Mouse (Mus musculus) adrenal gland, postnatal 25 days (tissue): Measurements from ENCODE around the gene Lexm. TPM values are rescaled to one million over a fixed set of nuclear protein-coding genes. Genes with fewer than 3 reads are reported as not detected.
A peak's percentile ranks its signal among the peaks of the same experiment; 100 is the strongest.

ENCODE experiments used
- DNase-seq: peaks from one replicate; pipeline ENCODE4 v3.0.0; 2021; ENCODE audit warnings: mixed read lengths
- total RNA-seq: library from RNA; stranded (reverse); gene quantifications from 2 replicates; pipeline ENCODE4 v1.2.3, GENCODE M21; 2021

Lexm gene
- total RNA-seq, 1 experiment from 2014 or later, result not detected

DNA sequence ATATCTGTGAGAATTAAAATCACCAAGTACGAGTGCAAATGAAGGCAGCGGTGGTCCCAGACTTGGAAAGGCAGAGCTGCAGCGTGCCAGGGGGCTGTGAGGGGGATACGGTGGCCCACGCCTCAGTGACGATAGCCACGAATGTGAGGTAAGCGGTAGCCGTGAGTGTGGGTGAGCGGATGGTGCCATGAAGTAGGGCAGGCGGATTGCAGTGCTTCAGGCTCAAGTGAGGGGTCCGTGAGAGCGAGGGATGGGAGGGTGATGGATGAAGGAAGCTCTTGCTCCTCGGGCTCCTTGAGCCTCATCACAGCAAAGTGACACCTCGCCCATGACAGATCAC lies 35.2 kb downstream of the Lexm start:
- no peak for DNase-seq

DNA sequence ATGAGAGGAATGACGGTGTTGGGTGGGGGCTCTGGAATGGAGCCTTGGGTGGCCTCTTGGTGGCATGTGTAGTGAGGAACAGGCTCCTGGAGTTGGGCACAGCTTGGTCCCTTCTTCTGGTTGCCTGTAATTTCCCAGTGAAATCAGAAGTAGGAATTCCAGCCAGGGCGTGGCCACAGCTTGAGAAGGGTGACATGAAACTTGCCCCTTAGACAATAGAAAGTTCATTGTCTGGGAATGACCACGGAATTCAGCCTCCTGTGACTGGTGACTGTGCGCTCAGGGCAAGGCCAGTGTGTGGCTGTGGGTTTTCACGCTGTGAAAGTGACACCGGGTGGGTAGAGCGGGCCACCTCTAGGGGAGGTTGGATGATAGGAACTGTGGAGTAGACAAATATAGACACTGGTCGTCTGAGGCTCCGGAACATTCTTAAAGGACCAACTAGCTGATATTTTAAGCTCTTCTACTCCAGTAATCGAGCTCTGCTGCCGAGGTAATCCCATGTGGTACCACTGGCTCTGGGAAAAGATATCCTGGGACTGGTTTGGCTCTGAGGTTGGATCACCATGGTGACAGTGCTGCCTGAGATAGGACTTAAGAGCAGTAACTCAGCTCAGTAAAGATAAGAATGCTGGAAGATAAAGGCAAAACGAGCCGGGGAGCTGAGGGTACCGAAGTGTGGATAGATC lies 35.7 kb downstream of the Lexm start:
- no peak for DNase-seq

DNA sequence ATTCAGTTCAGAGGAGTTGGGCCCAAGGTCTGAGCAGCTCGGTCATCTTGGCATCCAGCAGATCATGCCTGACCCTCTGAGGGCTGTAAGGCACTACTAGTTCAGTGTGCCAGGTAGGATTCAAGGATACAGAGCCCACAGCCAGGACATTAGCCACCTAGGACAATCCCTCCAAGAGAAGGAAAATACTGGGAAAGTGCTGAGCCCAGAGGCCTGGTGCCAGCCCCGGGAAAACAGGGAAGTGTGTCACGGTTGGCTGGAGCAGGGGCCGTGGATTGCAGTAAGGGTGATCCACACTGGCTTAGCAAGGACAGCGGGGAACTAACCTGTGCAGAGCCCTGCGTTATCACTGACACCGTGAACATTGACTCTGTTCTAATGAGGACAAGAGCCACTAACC lies 39.5 kb downstream of the Lexm start:
- DNase-seq, result no peak

DNA sequence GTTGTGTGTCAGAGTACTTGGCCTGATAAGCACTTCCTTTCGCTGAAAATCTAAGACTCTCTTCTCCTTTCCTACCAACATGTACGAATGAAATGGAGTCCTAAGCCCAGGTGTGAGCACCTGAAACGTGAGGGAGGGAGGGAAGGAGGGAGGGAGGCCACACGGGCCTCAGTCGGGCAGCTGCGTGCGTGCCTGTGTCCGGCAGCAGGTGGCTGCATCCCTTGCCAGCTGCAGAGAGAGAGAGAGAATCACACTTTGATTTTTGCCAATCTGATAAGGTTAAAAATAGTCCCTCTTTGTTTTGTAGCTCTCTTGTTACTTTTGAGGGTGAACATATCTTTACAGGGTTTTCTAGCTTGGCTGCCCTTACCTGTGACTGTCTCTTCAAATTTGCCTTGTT lies 42.0 kb downstream of the Lexm start:
- no peak for DNase-seq

GRCm38 (mm10) chr4:106571081-106571724 lies 45.8 kb downstream of the Lexm start:
- no peak for DNase-seq

DNA sequence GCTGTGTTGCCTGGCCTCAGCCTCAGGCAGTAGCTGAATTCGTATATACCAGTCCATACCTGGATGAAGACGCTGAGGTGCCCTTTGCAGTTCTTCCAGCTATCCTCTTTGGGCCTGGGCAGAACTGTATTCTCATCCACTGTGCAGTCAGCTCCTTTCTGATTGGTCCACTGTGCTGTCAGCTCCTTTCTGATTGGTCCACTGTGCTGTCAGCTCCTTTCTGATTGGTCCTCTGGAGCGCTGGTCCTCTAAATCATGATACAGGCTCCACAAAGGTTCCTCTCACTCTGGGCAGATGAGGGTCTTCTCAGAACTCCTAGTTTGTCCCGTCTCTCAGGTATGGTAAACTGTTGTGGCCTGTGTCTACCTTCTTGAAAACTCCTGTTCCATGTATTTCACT lies 47.4 kb downstream of the Lexm start:
- DNase-seq, result no peak

DNA sequence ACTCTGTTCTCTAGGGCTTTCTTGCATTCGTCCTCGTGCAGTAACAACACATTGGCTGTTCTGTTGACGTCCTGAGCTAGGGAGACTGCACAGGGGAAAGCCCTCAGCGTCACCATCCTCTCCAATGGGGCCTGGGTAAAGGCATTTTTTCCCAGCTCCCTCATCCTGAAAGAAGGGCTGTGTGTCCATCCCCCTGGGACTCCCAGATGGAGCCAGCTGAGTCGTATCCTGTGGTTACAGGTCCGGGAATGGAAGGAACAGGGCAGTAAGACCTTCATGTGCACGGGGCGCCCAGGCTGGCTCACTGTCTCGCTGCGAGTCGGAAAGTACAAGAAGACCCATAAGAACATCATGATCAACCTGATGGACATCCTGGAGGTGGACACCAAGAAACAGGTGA lies 52.9 kb downstream of the Lexm start:
- DNase-seq, result no peak

GRCm38 (mm10) chr4:106562837-106563790 lies 53.9 kb downstream of the Lexm start:
- no peak for DNase-seq

DNA sequence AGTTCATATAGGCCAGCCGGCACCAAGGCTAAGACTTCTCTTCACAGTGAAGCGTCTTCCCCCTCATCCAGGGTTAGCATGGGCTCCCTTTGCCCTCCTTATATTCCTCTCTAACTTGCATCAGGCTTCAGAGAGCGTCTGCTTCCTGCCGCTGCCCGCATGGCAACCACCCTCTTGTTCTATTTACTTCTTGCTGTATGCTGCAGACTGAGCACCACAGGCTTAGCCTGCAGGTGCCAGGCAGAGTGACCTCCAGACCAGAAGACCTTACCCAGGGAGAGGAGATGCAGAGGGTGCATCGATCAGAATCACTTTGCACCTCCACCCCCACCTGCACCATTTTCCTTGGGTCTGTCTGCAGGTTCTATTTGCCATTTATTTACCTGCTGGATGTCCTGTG lies 55.0 kb downstream of the Lexm start:
- no peak for DNase-seq

DNA sequence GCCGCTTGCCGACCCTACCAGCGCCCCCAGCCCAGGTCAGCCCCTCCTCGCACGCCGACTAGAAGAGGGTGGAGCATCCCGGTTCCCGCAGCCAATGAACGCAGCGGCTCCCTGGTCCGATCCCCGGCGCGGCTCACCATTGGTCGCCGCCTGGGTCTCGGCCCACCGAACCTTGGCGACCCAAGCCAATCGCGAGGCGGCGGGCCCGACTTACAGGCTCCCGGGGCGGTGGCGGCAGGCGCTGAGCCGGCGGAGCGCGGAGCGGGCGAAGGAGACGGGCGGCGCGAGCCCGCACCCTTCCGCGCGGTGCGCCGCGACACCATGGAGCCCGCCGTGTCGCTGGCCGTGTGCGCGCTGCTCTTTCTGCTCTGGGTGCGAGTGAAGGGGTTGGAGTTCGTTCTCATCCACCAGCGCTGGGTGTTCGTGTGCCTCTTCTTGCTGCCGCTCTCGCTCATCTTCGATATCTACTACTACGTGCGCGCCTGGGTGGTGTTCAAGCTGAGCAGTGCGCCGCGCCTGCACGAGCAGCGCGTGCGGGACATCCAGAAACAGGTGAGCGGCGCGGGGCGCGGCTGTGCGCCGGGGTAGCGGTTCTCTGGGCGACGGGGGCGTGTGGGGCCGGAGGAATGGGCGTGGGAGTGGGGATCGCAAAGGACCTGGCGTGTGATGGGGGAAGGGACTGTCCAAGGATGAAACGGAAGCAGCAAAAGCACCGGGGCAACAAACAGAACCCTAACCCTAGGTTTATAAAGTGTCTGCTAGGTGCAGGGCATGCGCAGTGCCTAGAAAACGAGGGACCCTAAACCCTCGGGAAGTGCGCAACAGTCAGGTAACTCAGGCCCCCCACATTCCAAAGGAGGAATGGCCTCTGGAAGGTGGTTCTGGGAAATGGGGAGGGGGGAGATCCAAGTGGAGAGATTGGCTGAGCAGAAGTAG lies 55.9 kb downstream of the Lexm start, which contains the start of gene Dhcr24:
Gene Dhcr24, plus strand, starts transcription at position 193 of the 936 bp plus-strand sequence.
- DNase-seq, result peak; percentile 97

- no peak for DNase-seq
These were observed 56.7 kb downstream of the Lexm start for GRCm38 (mm10) chr4:106560213-106560845.

DNA sequence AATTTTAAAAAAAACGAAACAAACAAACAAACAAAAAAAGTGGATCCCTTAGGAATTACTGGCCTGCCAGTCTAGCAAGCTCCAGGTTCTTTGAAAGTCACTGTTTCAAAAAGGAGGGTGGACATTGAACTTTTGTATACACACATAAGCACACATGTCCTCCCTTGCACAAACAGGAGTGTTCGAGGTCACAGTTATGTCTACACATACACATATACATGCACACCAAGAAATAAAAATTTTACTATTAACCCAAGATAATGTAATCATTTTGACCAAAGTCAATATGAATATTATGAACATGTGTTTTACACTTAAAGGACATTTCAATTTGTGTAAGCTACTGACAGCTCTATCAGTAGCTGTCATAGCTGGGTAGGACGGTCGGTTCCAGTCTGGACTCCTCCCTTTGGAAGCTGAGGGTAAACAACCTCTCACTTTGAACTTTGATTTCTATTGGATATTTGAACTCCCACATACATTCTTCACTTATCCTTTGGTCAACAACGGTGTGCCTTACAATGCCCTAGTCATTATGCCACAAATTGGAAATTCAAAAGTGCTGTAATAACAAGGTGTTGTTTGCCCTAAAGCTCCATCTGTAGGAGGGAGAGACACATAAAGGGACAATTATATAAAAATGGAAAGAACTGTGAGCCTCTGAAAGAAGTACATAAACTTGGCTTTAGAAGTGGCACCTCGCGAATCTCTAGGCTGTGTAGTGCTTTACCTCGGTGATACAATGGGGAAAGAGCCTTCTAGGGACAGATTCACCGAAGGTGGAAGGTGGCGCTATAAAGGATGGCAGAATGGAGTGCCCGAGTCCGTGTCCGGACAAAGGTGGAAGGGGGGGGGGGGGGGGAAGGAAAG lies 57.5 kb downstream of the Lexm start:
- DNase-seq, result no peak

GRCm38 (mm10) chr4:106557978-106558377 lies 59.1 kb downstream of the Lexm start:
- DNase-seq, result no peak

DNA sequence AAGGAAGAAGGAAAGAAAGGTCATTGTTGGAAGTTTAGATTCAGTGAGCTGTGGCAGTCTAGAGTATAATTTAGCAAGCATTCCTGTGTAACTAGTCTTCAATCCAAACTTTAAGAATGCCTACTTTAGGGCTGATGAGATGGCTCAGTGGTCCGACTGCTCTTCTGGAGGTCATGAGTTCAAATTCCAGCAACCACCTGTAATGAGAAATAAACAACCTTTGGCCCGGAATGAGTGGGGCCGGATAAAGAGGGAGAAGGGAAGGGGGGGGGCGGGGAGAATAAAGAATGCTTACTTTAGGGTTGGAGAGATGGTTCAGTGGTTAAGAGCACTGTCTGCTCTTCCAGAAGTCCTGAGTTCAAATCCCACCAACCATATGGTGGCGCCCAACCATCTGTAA lies 59.8 kb downstream of the Lexm start:
- no peak for DNase-seq

GRCm38 (mm10) chr4:106550516-106551166 lies 66.4 kb downstream of the Lexm start:
- DNase-seq, result no peak

DNA sequence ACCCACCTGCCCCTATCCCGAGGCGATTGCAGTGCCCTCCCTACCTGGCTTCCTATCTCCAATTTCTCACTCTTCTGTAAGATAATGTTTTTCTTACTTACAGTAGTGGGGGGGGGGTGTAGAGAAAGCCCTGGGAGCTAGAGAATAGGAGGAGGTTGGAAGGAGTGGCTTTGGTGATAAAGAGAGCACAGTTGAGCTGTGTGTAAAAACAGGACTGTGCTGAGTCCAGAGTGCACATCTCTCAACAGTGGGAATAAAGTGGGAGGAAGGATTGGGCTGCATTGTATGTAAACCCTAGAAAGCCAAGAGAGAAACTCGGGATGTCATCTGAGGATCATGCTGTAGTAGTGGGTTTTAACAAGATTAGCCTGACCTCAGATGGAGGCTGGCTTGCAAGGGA lies 68.9 kb downstream of the Lexm start:
- DNase-seq, result no peak

- DNase-seq, result no peak
These were observed 70.1 kb downstream of the Lexm start for GRCm38 (mm10) chr4:106546896-106547295.

DNA sequence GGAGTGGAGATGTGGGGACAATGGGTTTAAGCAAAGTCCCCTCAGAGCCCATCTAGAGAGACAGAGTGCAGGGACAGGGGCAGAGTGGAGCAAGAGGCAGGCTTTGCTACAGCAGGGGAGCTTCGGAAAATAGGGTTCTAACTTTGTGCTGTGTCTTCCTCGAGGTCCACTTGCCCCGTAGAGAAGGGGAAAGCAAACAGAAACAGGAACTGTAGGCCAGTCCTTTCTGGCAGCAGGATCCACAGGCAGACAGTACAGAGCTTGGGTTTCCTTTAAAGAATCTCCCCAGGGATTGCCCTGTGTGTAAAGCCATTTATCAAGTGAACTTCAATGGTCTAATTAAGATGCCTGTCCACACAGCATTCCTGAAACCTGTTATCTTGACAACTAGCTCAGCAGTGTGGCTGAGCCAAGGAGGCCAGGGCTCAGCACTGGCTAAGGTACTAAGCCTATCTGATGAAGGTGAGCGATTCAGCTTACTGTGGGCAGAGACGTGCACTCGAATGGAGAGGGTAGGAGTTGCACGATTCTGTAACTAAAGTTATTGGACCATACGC lies 71.1 kb downstream of the Lexm start:
- DNase-seq, result no peak

DNA sequence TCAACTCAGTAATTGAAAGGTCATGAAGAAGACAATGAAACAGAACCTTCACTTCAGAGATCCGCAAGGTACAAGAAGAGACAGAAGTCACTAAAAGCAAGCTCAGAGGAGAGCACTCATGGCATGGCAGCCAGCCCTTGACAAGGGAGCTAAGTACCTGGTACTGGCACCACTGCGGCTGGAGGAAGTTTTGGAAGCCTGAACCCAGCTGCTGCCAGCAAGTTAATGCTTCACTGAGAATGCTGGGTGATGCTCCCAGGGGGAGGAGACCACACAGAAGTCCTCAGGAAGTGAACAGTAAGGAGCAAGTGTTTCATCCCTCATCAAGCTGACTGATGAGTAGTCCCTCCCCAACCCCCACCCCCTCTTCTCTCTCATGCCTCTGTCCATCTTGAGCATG lies 74.8 kb downstream of the Lexm start:
- DNase-seq, result no peak

DNA sequence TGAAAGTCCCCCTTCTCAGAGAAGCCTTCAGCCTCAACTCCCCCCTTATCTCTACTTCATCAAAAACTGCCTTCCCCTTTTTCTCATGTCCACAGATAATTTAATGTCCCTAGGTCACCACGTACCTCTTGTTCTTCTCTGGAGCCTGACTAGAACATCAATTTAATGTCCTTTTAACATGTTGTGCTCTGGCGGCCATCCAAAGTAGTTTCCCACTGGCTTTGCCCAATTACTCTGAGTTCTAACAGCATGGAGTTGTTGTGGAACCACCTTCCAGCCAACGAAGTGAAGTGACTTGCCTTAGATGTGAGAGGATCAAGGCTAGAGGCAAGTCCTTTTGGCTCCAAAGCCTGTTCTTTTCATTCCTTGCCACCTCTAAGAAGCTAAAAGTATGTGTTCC lies 75.5 kb downstream of the Lexm start:
- DNase-seq, result no peak
